Mouse (Mus musculus): ENCODE results near the gene Dgkh.

- TF ChIP-seq CTCF (IDR thresholded peaks at IDR 0.05; ENCODE audit: low read depth, low read length): no peak
- no peak for TF ChIP-seq POLR2A (IDR thresholded peaks at IDR 0.05; ENCODE audit: extremely low read depth, insufficient read depth, low read length)
Measured at GRCm38 (mm10) chr14:78618883-78619295, 113.7 kb downstream of the Dgkh start.
